Mouse (Mus musculus): ENCODE results near the gene Prr7.

GRCm38 (mm10) chr13:55483593-55483992, 19.5 kb downstream of the Prr7 start:
- TF ChIP-seq CTCF (conservative IDR thresholded peaks at IDR 0.05; ENCODE audit: insufficient read depth, insufficient read length, low read depth, low read length), result no peak
- no peak for TF ChIP-seq POLR2A (IDR thresholded peaks at IDR 0.05; ENCODE audit: low read depth, low read length)
